Mouse (Mus musculus) limb, embryonic 12.5 days (tissue): Measurements from ENCODE around the gene Zfp384. TPM values are rescaled to one million over a fixed set of nuclear protein-coding genes. Genes with fewer than 3 reads are reported as not detected.

ENCODE experiments used
- ATAC-seq: fragments of 200-750 bp; cut with Nextera tagmentation; 2 replicates; pipeline ENCODE4 v1.8.0; 2017; ENCODE audit warnings: low read depth, moderate TSS enrichment; ENCODE audit not compliant: insufficient number of reproducible peaks, insufficient read depth, low FRiP score, low TSS enrichment
- H3K27ac ChIP-seq: fragments of 300-500 bp; sonication (generic); 2 replicates; pipeline ENCODE4 v1.5.1; 2016; ENCODE audit warnings: mild to moderate bottlenecking, moderate library complexity
- H3K27me3 ChIP-seq: fragments of 300-500 bp; sonication (generic); 2 replicates; pipeline ENCODE4 v1.6.1; 2016; ENCODE audit warnings: mild to moderate bottlenecking, moderate library complexity
- H3K36me3 ChIP-seq: fragments of 300-500 bp; sonication (generic); 2 replicates; pipeline ENCODE4 v1.6.1; 2016; ENCODE audit warnings: mild to moderate bottlenecking, moderate library complexity
- H3K4me1 ChIP-seq: fragments of 300-500 bp; sonication (generic); replicated peaks from 2 replicates; pipeline ENCODE4 v1.6.1; 2016
- H3K4me2 ChIP-seq: fragments of 300-500 bp; sonication (generic); 2 replicates; pipeline ENCODE4 v1.6.1; 2016; ENCODE audit warnings: mild to moderate bottlenecking, moderate library complexity
- H3K4me3 ChIP-seq: fragments of 300-500 bp; sonication (generic); replicated peaks from 2 replicates; pipeline ENCODE4 v1.5.1; 2016; ENCODE audit warnings: mild to moderate bottlenecking
- H3K9ac ChIP-seq: fragments of 300-500 bp; sonication (generic); replicated peaks from 2 replicates; pipeline ENCODE4 v1.6.1; 2016; ENCODE audit warnings: mild to moderate bottlenecking, moderate library complexity
- H3K9me3 ChIP-seq: fragments of 300-500 bp; sonication (generic); 2 replicates; pipeline ENCODE4 v1.6.1; 2016; ENCODE audit warnings: mild to moderate bottlenecking, moderate library complexity
- WGBS: fragments of 180-500 bp; shearing (Covaris S2); methylation state at CpG from one replicate; pipeline ENCODE4 v1.1.7; 2016; 5-methylcytosine and 5-hydroxymethylcytosine counted together
- polyA plus RNA-seq: library from polyadenylated mRNA; unstranded; fragments of >200 nt; fragmentation: Nextera tagmentation; extraction: Ambion mirVana; gene quantifications from 2 replicates; pipeline ENCODE4 v1.2.1, GENCODE M21; 2016

Gene Zfp384
- polyA plus RNA-seq: 18.5 and 24.7 TPM in 2 replicates

- WGBS: no CpG with 5 or more reads among the region's 3 CpGs
- no peak for ATAC-seq
- H3K36me3 ChIP-seq: peaks cover 31% of the 10 kb centered on the region
- peak within 1 kb of the TSS; percentile 99 for H3K27ac ChIP-seq
- H3K4me2 ChIP-seq: peak within 1 kb of the TSS; percentile 85
- H3K4me3 ChIP-seq: peak within 1 kb of the TSS; percentile 95
- H3K4me1 ChIP-seq: peaks cover 29% of the 10 kb centered on the region
- peaks cover 5% of the 10 kb centered on the region for H3K27me3 ChIP-seq
- H3K9ac ChIP-seq: peak within 1 kb of the TSS; percentile 98
- H3K9me3 ChIP-seq: no peaks in the 10 kb centered on the region
Observed at GRCm38 (mm10) chr6:125009129-125009180, at the start of gene Zfp384. TSS of gene Zfp384 (plus strand) at chr6:125009145.

- H3K36me3 ChIP-seq: peaks cover 77% of the 10 kb centered on the region
Observed at GRCm38 (mm10) chr6:124959960-124960359, 49.0 kb upstream of the Zfp384 start.

GRCm38 (mm10) chr6:124961021-124961420, 47.9 kb upstream of the Zfp384 start:
- Histone ChIP-seq H3K9me3 (no peaks in the 10 kb centered on the region), H3K9ac (no peak overlapping the region), H3K27me3 (no peaks in the 10 kb centered on the region), H3K27ac (no peak overlapping the region), H3K4me3 (no peak overlapping the region), H3K4me2 (no peak overlapping the region), H3K36me3 (peaks cover 66% of the 10 kb centered on the region), H3K4me1 (peaks cover 10% of the 10 kb centered on the region)
- 93% methylated on average over 12 of the region's 12 CpGs for whole genome bisulfite sequencing
- no peak for ATAC-seq

More at GRCm38 (mm10) chr6:124959960-124960359, 49.0 kb upstream of the Zfp384 start:
- Histone ChIP-seq H3K4me3 (no peak overlapping the region), H3K4me1 (peaks cover 9% of the 10 kb centered on the region), H3K27me3 (no peaks in the 10 kb centered on the region), H3K9me3 (no peaks in the 10 kb centered on the region), H3K9ac (no peak overlapping the region), H3K4me2 (no peak overlapping the region), H3K27ac (no peak overlapping the region)
- ATAC-seq: no peak
- WGBS: 91% methylated on average over 13 of the region's 13 CpGs

GRCm38 (mm10) chr6:124964638-124965037, 44.3 kb upstream of the Zfp384 start:
- Histone ChIP-seq H3K9me3 (0 out of 2 replicates have a peak, but pooled peaks cover 4% of the 10 kb centered on the region), H3K4me1 (peaks cover 14% of the 10 kb centered on the region), H3K4me2 (peak overlapping the region; percentile 92), H3K36me3 (peaks cover 44% of the 10 kb centered on the region), H3K27me3 (no peaks in the 10 kb centered on the region), H3K4me3 (peak overlapping the region; percentile 73), H3K9ac (peak overlapping the region; percentile 89), H3K27ac (peak overlapping the region; percentile 91)
- WGBS: 37% methylated on average over 16 of the region's 16 CpGs
- peak; percentile 23; the same call in 1 of the 2 replicates for ATAC-seq

- Histone ChIP-seq H3K9ac (peak within 1 kb of the TSS; percentile 89), H3K4me1 (peaks cover 14% of the 10 kb centered on the region), H3K4me3 (peak within 1 kb of the TSS; percentile 73), H3K27ac (peak within 1 kb of the TSS; percentile 91), H3K36me3 (peaks cover 39% of the 10 kb centered on the region), H3K4me2 (peak within 1 kb of the TSS; percentile 92), H3K9me3 (0 out of 2 replicates have a peak, but pooled peaks cover 4% of the 10 kb centered on the region), H3K27me3 (no peaks in the 10 kb centered on the region)
- ATAC-seq: peak; percentile 92
- WGBS: 1% methylated on average over 67 of the region's 68 CpGs
Observed at GRCm38 (mm10) chr6:124965088-124965719, 43.7 kb upstream of the Zfp384 start, which contains the start of gene Cops7a. TSS of gene Cops7a (minus strand) at chr6:124965538.

GRCm38 (mm10) chr6:124965747-124966146, 43.2 kb upstream of the Zfp384 start:
- H3K9ac ChIP-seq: peak overlapping the region; percentile 89
- H3K27me3 ChIP-seq: no peaks in the 10 kb centered on the region
- peaks cover 33% of the 10 kb centered on the region for H3K36me3 ChIP-seq
- peak; percentile 4; the same call in 1 of the 2 replicates for ATAC-seq
- peak overlapping the region; percentile 91 for H3K27ac ChIP-seq
- 0 out of 2 replicates have a peak, but pooled peaks cover 4% of the 10 kb centered on the region for H3K9me3 ChIP-seq
- H3K4me2 ChIP-seq: peak overlapping the region; percentile 92
- H3K4me3 ChIP-seq: peak overlapping the region; percentile 73
- peaks cover 14% of the 10 kb centered on the region for H3K4me1 ChIP-seq
- WGBS: 16% methylated on average over 15 of the region's 15 CpGs

GRCm38 (mm10) chr6:124966466-124967118, 42.4 kb upstream of the Zfp384 start:
- Histone ChIP-seq H3K9ac (no peak overlapping the region), H3K4me1 (peaks cover 14% of the 10 kb centered on the region), H3K36me3 (peaks cover 25% of the 10 kb centered on the region; the same call in 1 of the 2 replicates), H3K4me2 (peak overlapping the region; percentile 92), H3K9me3 (0 out of 2 replicates have a peak, but pooled peaks cover 4% of the 10 kb centered on the region), H3K27ac (no peak overlapping the region), H3K4me3 (peak overlapping the region; percentile 73), H3K27me3 (no peaks in the 10 kb centered on the region)
- 97% methylated on average over 7 of the region's 7 CpGs for WGBS
- no peak for ATAC-seq

- Histone ChIP-seq H3K4me3 (no peak overlapping the region), H3K9ac (no peak overlapping the region), H3K9me3 (0 out of 2 replicates have a peak, but pooled peaks cover 4% of the 10 kb centered on the region), H3K27me3 (no peaks in the 10 kb centered on the region), H3K4me1 (peaks cover 14% of the 10 kb centered on the region), H3K36me3 (peaks cover 13% of the 10 kb centered on the region; the same call in 1 of the 2 replicates), H3K27ac (no peak overlapping the region), H3K4me2 (no peak overlapping the region)
- WGBS: 69% methylated on average over 4 of the region's 4 CpGs
- no peak for ATAC-seq
Observed at GRCm38 (mm10) chr6:124967766-124968165, 41.2 kb upstream of the Zfp384 start.

GRCm38 (mm10) chr6:124992241-124992640, 16.7 kb upstream of the Zfp384 start:
- no peak overlapping the region for H3K27ac ChIP-seq
- no peaks in the 10 kb centered on the region for H3K36me3 ChIP-seq
- no peak overlapping the region for H3K4me2 ChIP-seq
- 76% methylated on average over 4 of the region's 4 CpGs for WGBS
- no peak overlapping the region for H3K9ac ChIP-seq
- H3K27me3 ChIP-seq: peaks cover 58% of the 10 kb centered on the region
- peaks cover 3% of the 10 kb centered on the region for H3K4me1 ChIP-seq
- ATAC-seq: no peak
- H3K4me3 ChIP-seq: no peak overlapping the region
- H3K9me3 ChIP-seq: peaks cover 12% of the 10 kb centered on the region

- H3K4me1 ChIP-seq: peaks cover 14% of the 10 kb centered on the region
- 86% methylated on average over 9 of the region's 9 CpGs for WGBS
- H3K27ac ChIP-seq: no peak overlapping the region
- no peak for ATAC-seq
- H3K4me3 ChIP-seq: no peak overlapping the region
- H3K9me3 ChIP-seq: peaks cover 12% of the 10 kb centered on the region
- no peak overlapping the region for H3K9ac ChIP-seq
- H3K27me3 ChIP-seq: peaks cover 69% of the 10 kb centered on the region
- no peaks in the 10 kb centered on the region for H3K36me3 ChIP-seq
- no peak overlapping the region for H3K4me2 ChIP-seq
Observed at GRCm38 (mm10) chr6:124993365-124993764, 15.6 kb upstream of the Zfp384 start.

GRCm38 (mm10) chr6:124993876-124994275, 15.1 kb upstream of the Zfp384 start:
- WGBS: 10% methylated on average over 11 of the region's 11 CpGs
- peak overlapping the region; percentile 48; the same call in 1 of the 2 replicates for H3K9ac ChIP-seq
- no peak for ATAC-seq
- H3K36me3 ChIP-seq: no peaks in the 10 kb centered on the region
- H3K9me3 ChIP-seq: peaks cover 12% of the 10 kb centered on the region
- peaks cover 19% of the 10 kb centered on the region for H3K4me1 ChIP-seq
- no peak overlapping the region for H3K27ac ChIP-seq
- H3K27me3 ChIP-seq: peaks cover 74% of the 10 kb centered on the region
- H3K4me3 ChIP-seq: no peak overlapping the region
- H3K4me2 ChIP-seq: no peak overlapping the region
